Mouse (Mus musculus) frontal cortex, adult 2 months (tissue): ENCODE results near the gene Tctn1. TPM values are rescaled to one million over a fixed set of nuclear protein-coding genes. Genes with fewer than 3 reads are reported as not detected.
"Not testable (repeated sequence)": the region's sequence is repeated elsewhere in the genome, so short reads cannot be mapped to it uniquely, and the experiment has no call there.

Experiments used
- DNase-seq, 2 experiments: peaks; one replicate each; pipeline ENCODE4 v3.0.0; 2022; ENCODE audit warnings: low spot score in 1 of 2; ENCODE audit errors: extremely low spot score in 1 of 2
- polyA plus RNA-seq: library from polyadenylated mRNA; depleted of rRNA; stranded (reverse); fragments of >200 nt; gene quantifications from 2 replicates; pipeline ENCODE4 v1.2.3, GENCODE M21; 2012

The Tctn1 gene
- polyA plus RNA-seq, 1 experiment: 46.5 TPM

- no peak for DNase-seq
These were observed 40.0 kb downstream of the Tctn1 start for GRCm38 (mm10) chr5:122224291-122224690.

GRCm38 (mm10) chr5:122221085-122221484 is 43.2 kb downstream of the Tctn1 start:
- DNase-seq: no peak

- DNase-seq: no peak
These were observed 44.3 kb downstream of the Tctn1 start for GRCm38 (mm10) chr5:122219655-122220629.

- DNase-seq: no peak
These were observed 45.3 kb downstream of the Tctn1 start for GRCm38 (mm10) chr5:122218928-122219327.

GRCm38 (mm10) chr5:122218109-122218905 is 46.0 kb downstream of the Tctn1 start:
- DNase-seq: no peak

- no peak for DNase-seq
These were observed 46.6 kb downstream of the Tctn1 start for GRCm38 (mm10) chr5:122217636-122218035.

- DNase-seq: no peak
These were observed 50.4 kb downstream of the Tctn1 start for GRCm38 (mm10) chr5:122213861-122214260.

- DNase-seq: not testable (repeated sequence)
These were observed 51.4 kb downstream of the Tctn1 start for GRCm38 (mm10) chr5:122212820-122213219.

- no peak for DNase-seq
These were observed 52.1 kb downstream of the Tctn1 start for GRCm38 (mm10) chr5:122212125-122212524.

GRCm38 (mm10) chr5:122210890-122211289 is 53.4 kb downstream of the Tctn1 start:
- DNase-seq: no peak

- no peak for DNase-seq
These were observed 54.5 kb downstream of the Tctn1 start for GRCm38 (mm10) chr5:122209591-122210368.

GRCm38 (mm10) chr5:122208909-122209308 is 55.4 kb downstream of the Tctn1 start:
- no peak for DNase-seq

- no peak for DNase-seq
These were observed 57.8 kb downstream of the Tctn1 start, which contains the start of gene Hvcn1 for GRCm38 (mm10) chr5:122206475-122206874. TSS of gene Hvcn1 (plus strand) at chr5:122206804.

GRCm38 (mm10) chr5:122204180-122204579 is 60.1 kb downstream of the Tctn1 start:
- DNase-seq: no peak

GRCm38 (mm10) chr5:122201904-122202303 is 62.4 kb downstream of the Tctn1 start:
- no peak for DNase-seq

GRCm38 (mm10) chr5:122200872-122201271 is 63.4 kb downstream of the Tctn1 start:
- no peak for DNase-seq

GRCm38 (mm10) chr5:122192347-122192746 is 71.9 kb downstream of the Tctn1 start:
- DNase-seq: no peak

- DNase-seq: no peak
These were observed 72.8 kb downstream of the Tctn1 start for GRCm38 (mm10) chr5:122191269-122192063.

GRCm38 (mm10) chr5:122190465-122190864 is 73.8 kb downstream of the Tctn1 start:
- no peak for DNase-seq

GRCm38 (mm10) chr5:122189115-122189514 is 75.1 kb downstream of the Tctn1 start:
- no peak for DNase-seq
